Mouse (Mus musculus) embryonic facial prominence, embryonic 15.5 days (tissue): ENCODE data around the gene Cdk19. TPM values are rescaled to one million over a fixed set of nuclear protein-coding genes. Genes with fewer than 3 reads are reported as not detected.

Experiments used
- ATAC-seq: fragments of 200-750 bp; cut with Nextera tagmentation; 2 replicates; pipeline ENCODE4 v1.8.0; 2017; ENCODE audit warnings: low read depth, moderate TSS enrichment; ENCODE audit not compliant: insufficient number of reproducible peaks, low FRiP score, low TSS enrichment
- H3K27ac ChIP-seq: fragments of 300-500 bp; sonication (generic); replicated peaks from 2 replicates; pipeline ENCODE4 v1.5.1; 2015; ENCODE audit warnings: mild to moderate bottlenecking, inconsistent platforms
- H3K27me3 ChIP-seq: fragments of 300-500 bp; sonication (generic); 2 replicates; pipeline ENCODE4 v1.6.1; 2015; ENCODE audit warnings: inconsistent platforms
- H3K36me3 ChIP-seq: fragments of 300-500 bp; sonication (generic); 2 replicates; pipeline ENCODE4 v1.6.1; 2015; ENCODE audit warnings: mild to moderate bottlenecking, inconsistent platforms
- H3K4me1 ChIP-seq: fragments of 300-500 bp; sonication (generic); 2 replicates; pipeline ENCODE4 v1.6.1; 2015; ENCODE audit warnings: inconsistent platforms
- H3K4me2 ChIP-seq: fragments of 300-500 bp; sonication (generic); replicated peaks from 2 replicates; pipeline ENCODE4 v1.6.1; 2015; ENCODE audit warnings: mild to moderate bottlenecking, inconsistent platforms
- H3K4me3 ChIP-seq: fragments of 300-500 bp; sonication (generic); replicated peaks from 2 replicates; pipeline ENCODE4 v1.5.1; 2015; ENCODE audit warnings: mild to moderate bottlenecking, inconsistent platforms
- H3K9ac ChIP-seq: fragments of 300-500 bp; sonication (generic); 2 replicates; pipeline ENCODE4 v1.6.1; 2015; ENCODE audit warnings: inconsistent platforms
- H3K9me3 ChIP-seq: fragments of 300-500 bp; sonication (generic); replicated peaks from 2 replicates; pipeline ENCODE4 v1.6.1; 2016; ENCODE audit warnings: inconsistent platforms
- WGBS: fragments of 180-500 bp; shearing (Covaris S2); methylation state at CpG from one replicate; pipeline ENCODE4 v1.1.7; 2015; 5-methylcytosine and 5-hydroxymethylcytosine counted together
- polyA plus RNA-seq: library from polyadenylated mRNA; unstranded; fragments of >200 nt; fragmentation: Nextera tagmentation; extraction: Ambion mirVana; gene quantifications from 2 replicates; pipeline ENCODE4 v1.2.1, GENCODE M21; 2015

The Cdk19 gene
- polyA plus RNA-seq, 1 experiment from 2014 or later = 10.0 TPM

DNA sequence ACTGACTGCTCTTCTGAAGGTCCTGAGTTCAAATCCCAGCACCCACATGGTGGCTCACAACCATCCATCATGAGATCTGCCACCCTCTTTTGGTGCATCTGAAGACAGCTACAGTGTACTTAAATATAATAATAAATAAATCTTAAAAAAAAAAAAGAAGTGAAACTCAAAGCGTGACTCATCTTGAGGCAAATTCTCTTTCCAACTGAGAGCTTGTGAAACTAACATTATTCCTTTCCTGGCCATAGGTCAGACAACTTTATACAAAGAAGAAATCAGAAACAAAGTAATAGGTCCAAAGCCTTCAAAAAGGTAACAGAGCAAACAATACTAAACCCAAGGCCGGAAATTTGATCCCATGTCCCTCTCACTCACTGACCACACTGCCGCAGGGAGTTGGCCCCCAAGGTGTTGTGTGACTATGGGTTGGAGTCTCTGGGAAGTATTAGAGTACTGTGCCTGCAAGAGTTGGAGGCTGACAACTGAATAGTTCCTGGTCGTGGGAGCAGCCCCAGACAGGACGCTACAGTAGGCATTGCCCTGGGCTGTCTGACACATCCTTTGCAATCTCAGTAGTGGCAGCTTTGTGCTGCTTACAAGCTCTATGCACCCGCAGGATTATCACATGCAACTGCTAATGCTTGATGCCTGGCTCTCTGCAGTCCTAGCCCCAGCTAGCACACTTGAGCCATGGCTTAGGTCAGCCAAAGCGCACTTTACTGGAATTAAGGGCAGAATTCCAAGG, 22.4 kb upstream of the Cdk19 start:
- no peaks in the 10 kb centered on the region for H3K27me3 ChIP-seq
- ATAC-seq = no peak
- no peaks in the 10 kb centered on the region for H3K4me1 ChIP-seq
- H3K4me2 ChIP-seq = no peak overlapping the region
- H3K9me3 ChIP-seq = no peaks in the 10 kb centered on the region
- no peak overlapping the region for H3K4me3 ChIP-seq
- H3K9ac ChIP-seq = no peak overlapping the region
- no peaks in the 10 kb centered on the region for H3K36me3 ChIP-seq
- 38% methylated on average over 7 of the region's 7 CpGs for WGBS
- no peak overlapping the region for H3K27ac ChIP-seq

DNA sequence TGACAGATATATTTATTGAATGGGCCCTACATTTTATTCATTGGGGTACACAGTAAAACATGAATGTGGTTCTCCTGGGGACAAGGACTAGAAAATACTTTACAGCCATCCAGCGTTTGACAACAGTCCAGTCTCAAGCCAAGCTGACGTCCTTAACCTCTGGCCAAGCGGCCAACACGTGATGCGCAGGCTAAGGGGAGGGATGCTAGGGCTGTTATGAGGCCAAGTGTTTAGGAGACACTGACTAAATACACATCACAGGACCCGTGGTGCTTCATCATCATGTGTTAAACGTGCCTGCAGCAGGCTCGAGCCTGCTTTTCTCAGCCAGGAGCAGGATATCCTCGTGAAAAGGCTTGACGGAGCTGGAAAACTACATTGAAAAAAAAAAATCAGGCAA, 19.1 kb upstream of the Cdk19 start:
- H3K4me3 ChIP-seq = no peak overlapping the region
- ATAC-seq = no peak
- 88% methylated on average over 10 of the region's 10 CpGs for WGBS

DNA sequence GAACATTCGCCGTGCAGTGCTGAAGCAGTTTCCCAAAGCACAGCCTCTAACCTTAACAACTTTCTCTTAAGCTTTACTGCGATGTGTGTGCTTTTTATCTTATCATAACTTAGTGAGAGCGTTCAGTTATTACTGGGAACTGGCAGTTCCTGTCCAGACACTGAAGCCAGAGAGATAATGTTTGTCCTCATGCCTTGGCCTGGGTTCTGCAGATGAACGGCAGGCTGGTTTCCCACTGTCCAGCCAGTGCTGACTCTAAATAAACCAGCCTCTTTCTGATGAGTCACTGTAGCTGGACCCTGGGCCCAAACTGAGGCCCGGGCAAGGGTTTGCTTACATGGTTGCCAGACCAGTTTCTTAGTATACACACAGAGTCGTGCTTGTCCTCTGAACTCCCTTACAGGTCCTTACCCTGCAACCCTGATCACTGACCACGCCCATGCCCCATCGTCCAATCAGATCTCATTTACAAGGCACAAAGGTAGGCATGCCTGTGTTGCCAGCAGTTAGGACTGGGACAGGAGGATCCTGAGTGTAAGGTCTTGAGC, 11.3 kb upstream of the Cdk19 start:
- ATAC-seq = no peak
- Histone ChIP-seq H3K36me3 (no peaks in the 10 kb centered on the region), H3K4me3 (no peak overlapping the region), H3K9ac (no peak overlapping the region), H3K4me1 (no peaks in the 10 kb centered on the region), H3K9me3 (no peaks in the 10 kb centered on the region), H3K27ac (no peak overlapping the region), H3K27me3 (no peaks in the 10 kb centered on the region), H3K4me2 (no peak overlapping the region)
- 76% methylated on average over 9 of the region's 9 CpGs for WGBS

More for the DNA sequence above, 19.1 kb upstream of the Cdk19 start:
- H3K27ac ChIP-seq = no peak overlapping the region
- H3K9me3 ChIP-seq = no peaks in the 10 kb centered on the region
- no peak overlapping the region for H3K9ac ChIP-seq
- H3K4me1 ChIP-seq = no peaks in the 10 kb centered on the region
- H3K4me2 ChIP-seq = no peak overlapping the region
- H3K27me3 ChIP-seq = no peaks in the 10 kb centered on the region
- H3K36me3 ChIP-seq = no peaks in the 10 kb centered on the region

DNA sequence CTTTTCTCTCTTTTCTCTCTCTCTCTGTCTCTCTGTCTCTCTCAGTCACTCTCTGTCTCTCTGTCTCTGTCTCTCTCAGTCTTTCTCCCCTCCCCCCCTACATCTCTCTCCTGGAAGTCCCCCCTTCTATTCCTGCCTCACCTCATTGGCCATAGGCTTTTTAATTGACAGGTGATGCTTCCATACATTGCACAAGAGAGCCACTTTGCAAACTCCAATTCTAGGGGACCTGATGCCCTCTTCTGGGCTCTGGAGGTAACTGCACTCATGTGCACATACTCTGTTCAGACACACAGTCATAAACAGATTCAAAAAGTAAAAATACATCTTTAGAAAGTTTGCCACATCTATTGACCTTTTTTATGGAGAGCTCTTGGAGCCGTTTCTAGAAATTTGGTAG, 9.1 kb upstream of the Cdk19 start:
- no peak overlapping the region for H3K4me2 ChIP-seq
- H3K4me3 ChIP-seq = no peak overlapping the region
- H3K4me1 ChIP-seq = no peaks in the 10 kb centered on the region
- no peaks in the 10 kb centered on the region for H3K27me3 ChIP-seq
- 85% methylated on average over 1 of the region's 1 CpGs for WGBS
- H3K9me3 ChIP-seq = no peaks in the 10 kb centered on the region
- ATAC-seq = no peak
- H3K36me3 ChIP-seq = no peaks in the 10 kb centered on the region
- no peak overlapping the region for H3K9ac ChIP-seq
- no peak overlapping the region for H3K27ac ChIP-seq

DNA sequence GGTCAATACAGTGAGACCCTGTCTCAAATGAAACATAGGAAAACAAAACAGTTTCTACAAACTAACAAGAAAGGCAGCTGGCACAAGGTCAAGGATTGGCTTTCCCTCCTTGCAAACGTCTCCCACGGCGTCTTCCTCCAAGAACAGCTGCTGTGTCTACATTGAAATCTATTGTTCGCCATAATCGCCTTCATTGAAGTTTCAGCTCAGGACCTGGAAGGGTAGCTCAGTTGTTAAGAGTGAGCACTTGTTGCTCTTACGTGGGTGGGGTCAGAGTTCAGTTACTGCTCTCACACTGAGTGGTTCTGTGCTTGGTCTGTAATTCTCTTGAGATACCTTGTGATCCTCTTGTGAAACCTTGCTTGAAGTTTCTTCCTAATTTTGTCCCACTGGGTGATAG, 6.5 kb upstream of the Cdk19 start:
- no peaks in the 10 kb centered on the region for H3K4me1 ChIP-seq
- H3K9ac ChIP-seq = no peak overlapping the region
- H3K27me3 ChIP-seq = no peaks in the 10 kb centered on the region
- no peak overlapping the region for H3K4me2 ChIP-seq
- ATAC-seq = no peak
- H3K36me3 ChIP-seq = no peaks in the 10 kb centered on the region
- H3K27ac ChIP-seq = no peak overlapping the region
- no peak overlapping the region for H3K4me3 ChIP-seq
- 68% methylated on average over 6 of the region's 6 CpGs for WGBS
- H3K9me3 ChIP-seq = no peaks in the 10 kb centered on the region

DNA sequence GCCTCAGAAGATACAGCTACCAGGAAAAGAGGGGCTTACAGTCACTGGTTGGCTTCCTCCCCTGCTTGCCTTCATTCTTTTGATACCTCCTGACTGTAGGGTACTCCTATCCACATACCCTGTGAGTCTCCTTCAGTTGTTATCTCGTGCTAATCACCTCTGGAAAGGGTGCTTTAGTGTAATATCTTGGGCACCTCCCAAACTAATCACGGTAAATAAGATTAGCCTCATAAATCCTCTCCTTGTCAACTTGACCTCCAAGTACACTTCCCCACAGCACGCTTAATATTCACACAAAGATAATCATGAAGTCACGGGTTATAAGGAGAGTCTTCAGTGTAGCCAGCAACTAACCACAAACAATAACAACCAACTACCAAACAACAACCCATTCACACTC, 2.7 kb downstream of the Cdk19 start:
- Histone ChIP-seq H3K27ac (no peak overlapping the region), H3K4me1 (peaks cover 5% of the 10 kb centered on the region), H3K9ac (no peak overlapping the region), H3K36me3 (no peaks in the 10 kb centered on the region), H3K4me2 (no peak overlapping the region), H3K27me3 (no peaks in the 10 kb centered on the region), H3K4me3 (no peak overlapping the region), H3K9me3 (no peaks in the 10 kb centered on the region)
- ATAC-seq = no peak
- 79% methylated on average over 4 of the region's 4 CpGs for WGBS

DNA sequence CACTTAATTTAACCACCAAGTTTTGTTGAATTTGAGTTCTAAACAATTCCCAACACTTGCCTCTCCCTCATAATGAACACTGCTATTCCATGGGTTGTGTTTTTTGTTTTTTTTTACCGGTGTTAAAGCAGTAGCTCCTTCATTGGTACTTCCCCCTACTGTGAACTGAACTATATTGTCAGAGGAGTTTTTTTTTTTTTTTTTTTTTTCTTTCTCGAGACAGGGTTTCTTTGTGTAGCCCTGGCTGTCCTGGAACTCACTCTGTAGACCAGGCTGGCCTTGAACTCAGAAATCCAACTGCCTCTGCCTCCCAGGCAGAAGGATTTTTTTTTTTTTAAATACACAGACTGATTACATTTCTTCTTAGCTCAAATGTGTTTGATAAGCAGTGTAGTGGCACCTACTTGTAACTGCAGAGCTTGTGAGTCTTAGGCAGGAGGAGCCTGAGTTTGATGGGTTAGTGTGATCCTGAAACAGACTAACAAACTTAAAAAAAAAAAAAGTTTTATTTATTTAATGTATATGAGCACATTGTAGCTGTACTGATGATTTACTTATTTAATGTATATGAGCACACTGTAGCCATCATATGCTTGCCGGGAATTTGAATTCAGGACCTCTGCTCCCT, 7.5 kb downstream of the Cdk19 start:
- H3K4me2 ChIP-seq = no peak overlapping the region
- WGBS = 80% methylated on average over 3 of the region's 3 CpGs
- no peak for ATAC-seq
- H3K9ac ChIP-seq = no peak overlapping the region
- H3K4me3 ChIP-seq = no peak overlapping the region
- H3K27ac ChIP-seq = no peak overlapping the region
- H3K9me3 ChIP-seq = no peaks in the 10 kb centered on the region
- H3K27me3 ChIP-seq = no peaks in the 10 kb centered on the region
- H3K36me3 ChIP-seq = no peaks in the 10 kb centered on the region
- peaks cover 6% of the 10 kb centered on the region for H3K4me1 ChIP-seq

DNA sequence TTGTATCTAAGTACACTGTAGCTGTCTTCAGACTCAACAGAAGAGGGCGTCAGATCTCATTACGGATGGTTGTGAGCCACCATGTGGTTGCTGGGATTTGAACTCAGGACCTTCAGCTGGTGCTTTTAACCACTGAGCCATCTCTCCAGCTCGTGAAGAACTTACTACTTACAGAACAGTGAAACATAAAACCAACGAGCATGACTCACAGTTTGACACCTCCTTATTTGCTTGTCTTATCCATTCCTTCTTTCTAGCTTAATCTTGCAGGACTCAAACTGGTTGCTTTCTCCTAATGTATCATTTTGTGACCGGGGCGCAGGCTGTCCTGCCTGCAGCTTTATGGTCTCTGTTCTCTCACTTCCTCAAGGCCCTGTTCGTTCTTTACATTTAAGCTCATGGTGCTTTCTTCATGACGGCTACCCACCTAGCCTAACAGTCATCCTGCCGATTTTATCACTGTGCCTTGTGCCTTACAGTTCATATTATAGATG, 8.1 kb downstream of the Cdk19 start:
- Histone ChIP-seq H3K27ac (no peak overlapping the region), H3K27me3 (no peaks in the 10 kb centered on the region), H3K4me3 (no peak overlapping the region), H3K9me3 (no peaks in the 10 kb centered on the region), H3K4me1 (peaks cover 6% of the 10 kb centered on the region), H3K9ac (no peak overlapping the region), H3K4me2 (no peak overlapping the region), H3K36me3 (no peaks in the 10 kb centered on the region)
- 70% methylated on average over 9 of the region's 9 CpGs for WGBS
- ATAC-seq = no peak

DNA sequence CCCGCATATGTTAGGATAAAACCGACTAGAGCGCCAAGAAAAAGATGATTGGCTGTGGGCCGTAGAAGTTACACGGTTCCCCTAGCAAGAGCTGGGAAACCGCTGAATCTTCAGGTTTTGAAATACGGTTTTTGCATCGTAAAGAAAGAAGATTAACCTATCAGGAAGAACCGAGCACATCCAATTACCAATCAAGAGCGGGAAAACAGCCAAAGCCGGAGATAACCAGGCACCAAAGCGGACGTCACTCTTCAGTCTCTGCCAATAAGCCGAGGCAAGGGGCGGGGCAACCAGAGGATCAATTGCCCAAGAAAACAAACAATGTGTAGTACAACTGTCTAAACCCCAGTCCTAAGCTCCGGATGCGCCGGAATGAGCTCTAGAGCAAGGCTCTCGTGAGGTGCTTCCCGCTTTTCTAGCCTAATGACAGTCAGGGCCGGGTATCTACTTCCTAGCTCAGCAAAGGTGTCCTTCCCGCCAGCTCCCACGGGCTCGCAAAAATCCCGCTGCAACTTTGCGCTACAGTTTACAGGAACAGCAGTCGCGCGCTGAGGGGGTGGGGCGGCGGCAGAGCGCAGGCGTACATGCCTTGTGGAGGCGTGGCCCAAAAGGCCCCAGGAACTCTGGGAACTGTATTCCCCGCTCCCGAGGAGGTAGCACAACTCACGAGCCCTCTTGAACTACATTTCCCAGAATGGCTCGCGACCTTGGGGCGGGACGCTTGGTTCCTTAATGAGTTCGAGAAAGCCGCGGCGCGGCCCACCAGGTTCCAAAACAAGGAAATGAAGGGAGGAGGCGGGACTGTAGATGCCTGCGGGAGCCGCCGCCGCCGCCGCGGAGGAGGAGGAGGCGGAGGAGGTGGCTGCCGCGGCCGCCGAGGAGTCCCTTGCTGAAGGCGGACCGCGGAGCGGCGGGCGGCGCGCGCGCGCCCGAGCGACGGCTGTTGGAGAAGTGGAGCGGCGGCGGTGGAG, 9.5 kb downstream of the Cdk19 start:
- Histone ChIP-seq H3K27ac (peak overlapping the region; percentile 98), H3K4me1 (peaks cover 6% of the 10 kb centered on the region), H3K36me3 (no peaks in the 10 kb centered on the region), H3K9me3 (no peaks in the 10 kb centered on the region), H3K4me3 (peak overlapping the region; percentile 75), H3K27me3 (no peaks in the 10 kb centered on the region), H3K9ac (peak overlapping the region; percentile 80), H3K4me2 (peak overlapping the region; percentile 66)
- peak; percentile 98 for ATAC-seq
- under 1% methylated on average over 71 of the region's 76 CpGs for WGBS

DNA sequence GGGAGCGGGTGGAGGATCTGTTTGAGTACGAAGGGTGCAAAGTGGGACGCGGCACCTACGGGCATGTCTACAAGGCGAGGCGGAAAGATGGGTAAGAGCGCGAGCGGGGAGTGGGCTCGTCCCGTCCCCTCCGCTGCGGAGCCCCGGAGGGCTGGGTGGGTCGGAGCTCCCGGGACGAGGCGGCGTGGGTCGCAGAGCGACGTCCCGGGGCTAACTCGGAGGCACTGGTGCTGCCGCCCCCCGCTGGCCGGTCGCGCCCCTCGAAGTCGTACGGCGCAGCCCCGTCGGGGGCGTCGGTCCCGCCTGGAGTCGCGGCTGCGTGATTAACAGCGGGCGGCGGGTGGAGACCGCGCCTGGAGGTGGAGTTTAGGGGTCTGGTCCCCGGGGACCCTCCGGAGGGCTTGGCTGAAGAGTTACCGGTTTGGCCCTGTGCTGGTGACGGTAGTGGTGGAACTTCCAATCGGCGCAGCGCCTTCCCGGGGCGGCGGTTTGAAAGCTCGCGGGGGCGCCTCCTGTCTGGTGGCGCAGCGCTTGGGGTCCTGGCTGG, 10.3 kb downstream of the Cdk19 start:
- H3K9me3 ChIP-seq = no peaks in the 10 kb centered on the region
- H3K27me3 ChIP-seq = no peaks in the 10 kb centered on the region
- H3K4me3 ChIP-seq = peak overlapping the region; percentile 75
- peak overlapping the region; percentile 66 for H3K4me2 ChIP-seq
- peaks cover 6% of the 10 kb centered on the region for H3K4me1 ChIP-seq
- under 1% methylated on average over 59 of the region's 62 CpGs for WGBS
- H3K36me3 ChIP-seq = no peaks in the 10 kb centered on the region
- peak; percentile 35 for ATAC-seq
- H3K27ac ChIP-seq = peak overlapping the region; percentile 98
- H3K9ac ChIP-seq = peak overlapping the region; percentile 80
